Mouse (Mus musculus) left cerebral cortex, postnatal 14 days (tissue): ENCODE data around the gene Acta2. TPM values are rescaled to one million over a fixed set of nuclear protein-coding genes. Genes with fewer than 3 reads are reported as not detected.

Source experiments
- DNase-seq, 2 experiments: peaks; one replicate each; pipeline ENCODE4 v3.0.0; 2021 to 2022; ENCODE audit warnings: low spot score in 2 of 2, mixed read lengths in 1 of 2
- intact Hi-C: fragments of 180-260 bp; cut with DNase I; formaldehyde crosslinking; loops from one replicate; pipeline ENCODE4 v1.15.1; 2025
- total RNA-seq, 2 experiments: library from RNA; stranded (reverse); gene quantifications; 2 replicates each; pipeline ENCODE4 v1.2.3; 2021

Acta2 gene
- total RNA-seq, 2 experiments from 2014 or later: 14.9 to 26.5 TPM

- DNase-seq: no peak
- intact Hi-C loops: no loop called here
Observed at GRCm38 (mm10) chr19:34278078-34278477, 22.7 kb upstream of the Acta2 start.

GRCm38 (mm10) chr19:34273073-34273472 lies 17.7 kb upstream of the Acta2 start:
- intact Hi-C loops: no loop called here

GRCm38 (mm10) chr19:34270824-34271464 lies 15.6 kb upstream of the Acta2 start:
- no peak for DNase-seq
- intact Hi-C loops: no loop called here

More at GRCm38 (mm10) chr19:34273073-34273472, 17.7 kb upstream of the Acta2 start:
- DNase-seq: no peak

GRCm38 (mm10) chr19:34270106-34270726 lies 14.8 kb upstream of the Acta2 start:
- intact Hi-C loops: no loop called here
- DNase-seq: no peak

- DNase-seq: no peak
- intact Hi-C loops: no loop called here
Observed at GRCm38 (mm10) chr19:34268991-34269390, 13.6 kb upstream of the Acta2 start.

- intact Hi-C loops: no loop called here
- no peak for DNase-seq
Observed at GRCm38 (mm10) chr19:34265604-34266193, 10.3 kb upstream of the Acta2 start.

- intact Hi-C loops: no loop called here
- no peak for DNase-seq
Observed at GRCm38 (mm10) chr19:34262273-34262974, 7.0 kb upstream of the Acta2 start.

GRCm38 (mm10) chr19:34256936-34257335 lies 1.5 kb upstream of the Acta2 start:
- intact Hi-C loops: no loop called here
- no peak for DNase-seq

- DNase-seq: no peak
- intact Hi-C loops: no loop called here
Observed at GRCm38 (mm10) chr19:34256149-34256548, 759 bp upstream of the Acta2 start.

GRCm38 (mm10) chr19:34254101-34254879 lies 1.1 kb downstream of the Acta2 start:
- DNase-seq: no peak
- intact Hi-C loops: no loop called here

GRCm38 (mm10) chr19:34252450-34252849 lies 2.9 kb downstream of the Acta2 start:
- intact Hi-C loops: no loop called here
- DNase-seq: no peak

GRCm38 (mm10) chr19:34251900-34252299 lies 3.5 kb downstream of the Acta2 start:
- intact Hi-C loops: no loop called here
- DNase-seq: no peak

GRCm38 (mm10) chr19:34250621-34251020 lies 4.8 kb downstream of the Acta2 start:
- intact Hi-C loops: no loop called here
- DNase-seq: no peak

GRCm38 (mm10) chr19:34248558-34248957 lies 6.8 kb downstream of the Acta2 start:
- intact Hi-C loops: loop anchor here (10.0 kb wide), 3 partner anchors 86 to 526 kb away; no protein-coding TSS in a partner anchor
- DNase-seq: no peak

- intact Hi-C loops: loop anchor here (2.0 to 10.0 kb wide), 8 partner anchors 41 to 531 kb away; partner anchors contain the start of gene Ifit2
- peak; percentile 74 to 75 for DNase-seq
Observed at GRCm38 (mm10) chr19:34244056-34244455, 11.3 kb downstream of the Acta2 start.

- DNase-seq: no peak
- intact Hi-C loops: loop anchor here (5.0 to 10.0 kb wide), 7 partner anchors 88 to 532 kb away; partner anchors contain the start of gene Ifit2
Observed at GRCm38 (mm10) chr19:34242925-34243324, 12.5 kb downstream of the Acta2 start.

- intact Hi-C loops: loop anchor here (5.0 to 10.0 kb wide), 7 partner anchors 87 to 533 kb away; partner anchors contain the start of gene Ifit2
- DNase-seq: peak in 1 of 2 experiments; percentile 41
Observed at GRCm38 (mm10) chr19:34241247-34241915, 14.0 kb downstream of the Acta2 start.

- DNase-seq: no peak
- intact Hi-C loops: loop anchor here (5.0 to 10.0 kb wide), 7 partner anchors 86 to 534 kb away; partner anchors contain the start of gene Ifit2
Observed at GRCm38 (mm10) chr19:34240273-34241039, 14.9 kb downstream of the Acta2 start.
